Mouse (Mus musculus): ENCODE measurements around the gene Abcg5.
A peak's percentile ranks its signal among the peaks of the same experiment; 100 is the strongest.

Gene Abcg5

GRCm38 (mm10) chr17:84682734-84683717, at the start of gene Abcg5:
Abcg5 (minus strand) TSS chr17:84683011.
- no peak for DNase-seq

DNA sequence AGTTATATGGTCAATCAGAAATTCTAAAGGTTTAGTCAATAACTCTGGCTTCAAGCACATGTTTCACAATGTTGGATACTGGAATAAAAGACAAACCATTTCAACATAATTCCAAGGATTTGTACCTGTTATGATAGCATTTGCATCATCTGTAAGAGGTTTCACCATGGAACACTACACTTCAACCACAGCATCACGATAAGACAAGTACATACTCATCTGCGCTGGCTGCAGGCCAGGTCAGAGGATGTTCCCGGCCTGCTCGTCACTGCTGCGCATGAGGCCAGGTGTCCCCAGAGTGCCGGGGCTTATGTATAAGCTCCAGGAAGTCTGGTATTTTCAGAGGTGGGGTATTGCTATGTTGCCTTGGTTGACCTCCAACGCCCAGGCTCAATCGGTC, 49.8 kb upstream of the Abcg5 start:
- no peak for DNase-seq

- no peak for DNase-seq
Measured at GRCm38 (mm10) chr17:84731361-84731760, 48.5 kb upstream of the Abcg5 start.

GRCm38 (mm10) chr17:84729140-84729539, 46.3 kb upstream of the Abcg5 start:
- no peak for DNase-seq

GRCm38 (mm10) chr17:84728201-84728911, 45.5 kb upstream of the Abcg5 start:
- DNase-seq, result no peak

- DNase-seq, result no peak
Measured at GRCm38 (mm10) chr17:84725163-84725562, 42.4 kb upstream of the Abcg5 start.

DNA sequence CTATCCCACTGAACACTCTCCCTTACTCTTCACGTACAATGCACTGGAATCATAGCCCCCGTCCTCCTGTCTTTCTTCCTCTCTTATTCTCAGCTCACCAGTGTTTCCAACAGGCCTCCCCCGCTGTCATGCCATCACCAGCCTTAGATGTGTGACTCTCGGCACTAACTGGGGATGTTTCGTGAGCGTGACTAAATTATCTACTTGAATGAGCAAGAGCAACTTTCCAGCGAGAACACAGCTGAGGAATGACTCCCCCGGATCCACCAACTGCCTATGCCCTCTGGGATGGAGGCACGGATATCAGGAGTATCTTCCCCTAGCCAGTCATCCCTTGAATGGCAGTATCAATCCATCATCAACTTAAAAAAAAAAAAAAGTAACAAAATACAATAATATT, 41.2 kb upstream of the Abcg5 start:
- DNase-seq, result no peak

GRCm38 (mm10) chr17:84719105-84719504, 36.3 kb upstream of the Abcg5 start:
- DNase-seq, result no peak

GRCm38 (mm10) chr17:84717416-84717815, 34.6 kb upstream of the Abcg5 start:
- DNase-seq, result no peak

- no peak for DNase-seq
Measured at GRCm38 (mm10) chr17:84716252-84716872, 33.6 kb upstream of the Abcg5 start.

- DNase-seq, result no peak
Measured at GRCm38 (mm10) chr17:84714930-84715329, 32.1 kb upstream of the Abcg5 start.

DNA sequence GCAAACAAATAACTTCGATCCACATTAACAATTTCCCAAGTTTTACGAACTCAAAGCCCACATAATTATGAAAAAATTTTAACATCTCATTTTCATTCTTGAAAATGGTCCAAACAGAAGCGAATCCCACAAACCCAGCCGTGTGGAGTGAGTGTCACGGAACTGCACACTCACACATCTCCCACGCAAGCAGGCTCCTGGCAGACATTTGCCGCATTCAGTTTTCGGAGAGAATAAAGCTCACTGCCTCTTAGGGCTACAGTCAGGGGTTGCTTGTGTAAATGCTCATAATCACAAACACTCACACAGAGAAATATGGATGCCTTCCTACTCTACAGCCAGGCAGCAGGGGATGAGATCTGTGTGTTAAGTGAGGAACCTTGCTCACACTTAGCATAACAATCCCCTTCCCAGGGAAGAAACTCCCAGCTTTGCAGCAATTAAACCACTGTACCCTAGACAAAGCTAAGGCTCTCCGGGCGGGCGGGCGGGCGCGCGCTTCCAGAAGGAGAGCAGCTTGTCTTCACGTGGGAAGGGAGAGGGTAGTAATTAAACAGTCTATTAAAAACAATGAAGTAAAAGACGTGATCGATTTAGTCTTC, 30.9 kb upstream of the Abcg5 start:
- DNase-seq, result no peak

DNA sequence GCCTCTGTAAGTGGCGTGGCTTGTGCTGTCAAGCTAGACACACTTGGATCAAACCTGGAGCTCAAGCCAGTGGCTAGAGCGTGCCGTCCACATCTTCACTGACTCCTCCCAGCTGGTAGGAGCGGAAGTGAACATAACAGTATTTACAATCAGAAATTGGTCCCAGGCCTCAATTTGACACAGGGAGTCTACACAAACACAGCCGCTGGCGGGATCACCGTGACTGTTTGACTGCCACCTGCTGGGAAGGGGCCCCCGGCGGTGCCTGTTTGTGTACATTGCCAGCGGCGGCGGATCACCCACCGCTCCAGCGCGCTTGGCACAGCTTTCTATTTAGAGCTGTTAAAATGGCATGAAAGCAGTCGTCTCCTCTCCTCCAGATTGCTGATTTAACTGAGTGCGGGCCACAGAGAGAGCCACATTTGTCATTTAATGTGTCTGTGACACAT, 26.6 kb upstream of the Abcg5 start:
- no peak for DNase-seq

DNA sequence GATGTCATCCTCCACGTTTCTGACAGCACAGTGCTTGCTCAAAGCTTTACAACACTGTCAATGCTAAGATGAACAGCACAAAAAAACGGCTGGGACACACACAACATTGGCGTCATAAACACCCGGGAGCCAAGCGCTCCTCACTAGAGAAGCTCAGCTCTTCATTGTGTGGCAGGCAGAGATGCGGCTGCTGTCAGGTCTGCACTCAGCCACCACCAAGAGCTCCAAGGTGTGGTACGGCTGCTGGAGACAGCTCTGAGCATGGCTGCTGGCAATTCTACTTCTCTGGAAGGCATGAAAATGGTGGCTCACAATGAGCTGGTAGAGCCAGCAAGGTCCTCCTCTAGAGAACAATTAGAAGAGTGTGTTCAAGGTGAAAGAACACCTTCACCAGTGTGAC, 26.0 kb upstream of the Abcg5 start:
- no peak for DNase-seq

DNA sequence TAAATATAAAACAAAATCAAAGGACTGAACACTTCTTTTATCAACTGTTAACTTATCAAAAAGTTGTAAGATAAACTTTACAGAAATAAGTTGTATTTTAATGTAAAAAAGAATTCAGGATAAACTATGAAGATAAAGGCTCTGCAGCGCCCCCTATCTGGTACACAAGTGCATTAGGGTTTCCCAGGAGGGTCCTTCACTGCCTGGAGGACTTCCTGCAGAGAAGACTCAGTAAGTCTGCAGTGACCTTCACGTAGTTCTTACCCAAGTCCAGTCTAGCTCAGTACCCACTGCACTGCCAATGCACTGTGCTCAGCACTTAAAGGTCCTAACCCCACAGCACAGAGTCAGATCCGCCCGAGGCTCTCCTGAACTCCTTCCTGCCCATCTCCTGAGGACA, 24.6 kb upstream of the Abcg5 start:
- DNase-seq, result peak; percentile 17 to 61

GRCm38 (mm10) chr17:84698727-84699126, 15.9 kb upstream of the Abcg5 start:
- DNase-seq, result peak; percentile 50 to 68

DNA sequence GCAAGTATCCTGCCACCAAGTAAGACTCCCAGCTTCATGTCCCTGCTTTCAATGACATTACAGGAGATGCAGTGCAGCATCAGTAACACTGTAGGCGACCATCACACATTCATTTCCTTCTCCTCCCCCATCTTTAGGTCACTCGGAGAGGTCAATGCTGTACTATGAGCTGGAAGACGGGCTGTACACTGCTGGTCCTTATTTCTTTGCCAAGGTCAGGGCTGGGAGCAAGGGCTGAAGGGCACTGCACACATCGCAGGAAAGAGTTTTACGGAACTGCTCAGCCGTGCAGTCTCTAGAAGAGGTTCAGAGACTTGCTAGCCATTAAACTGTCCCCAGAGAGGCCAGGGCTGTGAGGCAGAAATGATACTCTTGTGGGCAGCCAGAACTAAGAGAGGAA, 13.7 kb upstream of the Abcg5 start:
- peak; percentile 46 to 48 for DNase-seq

GRCm38 (mm10) chr17:84693741-84694140, 10.9 kb upstream of the Abcg5 start:
- DNase-seq, result peak in 1 of 2 experiments; percentile 31

DNA sequence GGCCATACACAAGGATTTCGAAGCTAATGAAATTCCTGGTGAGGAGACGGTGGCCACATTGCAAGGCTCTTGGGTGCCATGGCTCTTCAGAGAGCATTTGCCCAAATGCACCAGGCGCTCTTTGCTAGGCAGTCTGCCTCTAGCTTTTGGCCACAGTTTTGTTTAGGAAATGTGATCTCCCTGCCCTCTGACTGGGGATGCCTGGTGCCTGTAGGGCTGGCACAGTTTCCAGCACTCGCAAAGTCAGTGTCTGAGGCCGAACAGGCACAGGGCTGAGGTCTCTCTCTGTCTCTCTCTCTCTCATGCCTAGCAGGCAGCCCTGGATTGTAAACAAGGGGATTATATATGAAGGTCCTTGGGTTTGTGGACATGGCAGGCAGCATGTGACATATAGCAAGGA, 7.3 kb upstream of the Abcg5 start:
- DNase-seq, result peak in 1 of 2 experiments; percentile 25

- peak in 1 of 2 experiments; percentile 45 for DNase-seq
Measured at GRCm38 (mm10) chr17:84689316-84689715, 6.5 kb upstream of the Abcg5 start.

- DNase-seq, result peak in 1 of 2 experiments; percentile 32
Measured at GRCm38 (mm10) chr17:84688834-84689233, 6.0 kb upstream of the Abcg5 start.

DNA sequence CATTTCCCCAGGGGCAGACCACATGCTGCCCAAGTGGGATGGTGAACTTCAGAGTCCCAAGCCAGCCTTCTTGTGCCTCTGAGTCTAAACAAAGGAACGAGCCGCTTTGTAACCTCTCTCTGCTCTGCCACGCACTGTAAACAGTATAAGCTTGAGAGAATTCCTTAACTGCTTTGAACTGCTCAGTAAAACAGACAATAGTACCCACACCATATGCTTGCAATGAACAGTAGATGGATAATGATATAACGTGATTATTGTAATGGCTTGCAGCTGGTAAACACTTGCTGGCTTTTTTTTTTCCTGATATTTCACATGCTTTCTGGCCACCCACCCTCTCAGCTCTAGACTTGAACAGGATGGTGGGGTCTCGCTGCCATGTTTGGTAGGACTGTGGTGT, 5.2 kb upstream of the Abcg5 start:
- no peak for DNase-seq

DNA sequence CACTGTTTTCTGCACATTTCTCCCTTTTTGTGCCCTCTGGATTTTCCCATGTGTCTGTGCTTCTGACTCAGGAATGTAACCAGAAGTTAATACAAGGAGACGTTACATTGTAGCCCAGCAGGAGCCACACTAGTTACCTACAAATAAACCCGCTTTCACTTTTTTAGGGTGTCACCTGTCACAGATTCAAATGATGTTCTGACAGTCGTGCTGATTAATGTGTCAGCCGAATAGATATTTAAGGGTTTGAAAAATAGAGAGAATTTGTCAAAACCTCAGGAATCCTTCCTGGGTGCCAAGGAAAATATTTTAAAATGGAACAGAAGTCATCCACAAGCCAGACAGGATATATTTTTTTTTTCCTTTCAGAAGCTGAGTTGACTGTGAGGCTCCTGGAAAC, 2.5 kb upstream of the Abcg5 start:
- no peak for DNase-seq

Data from kidney, postnatal 36 days (tissue).